Mouse (Mus musculus) olfactory bulb, adult 2 months (tissue): ENCODE results near the gene Art3. TPM values are rescaled to one million over a fixed set of nuclear protein-coding genes. Genes with fewer than 3 reads are reported as not detected.

Experiments used
- H3K27ac ChIP-seq: fragments of 200-500 bp; 2 replicates; pipeline ENCODE4 v1.5.1; 2012; ENCODE audit warnings: low read depth, low read length; ENCODE audit not compliant: insufficient read depth
- H3K4me1 ChIP-seq: fragments of 200-500 bp; 2 replicates; pipeline ENCODE4 v1.6.1; 2012; ENCODE audit warnings: low read length; ENCODE audit not compliant: control insufficient read depth, insufficient read depth
- H3K4me3 ChIP-seq: fragments of 200-500 bp; 2 replicates; pipeline ENCODE4 v1.5.1; 2012; ENCODE audit warnings: mild to moderate bottlenecking, low read depth, low read length, moderate library complexity; ENCODE audit not compliant: insufficient read depth
- CTCF ChIP-seq: fragments of 200-500 bp; IDR thresholded peaks from 2 replicates; pipeline ENCODE4 v1.5.1; 2012; ENCODE audit warnings: low read depth, mild to moderate bottlenecking, low read length, moderate library complexity; ENCODE audit not compliant: insufficient read depth
- POLR2A ChIP-seq: fragments of 200-500 bp; IDR thresholded peaks from 2 replicates; pipeline ENCODE4 v1.6.1; 2012; ENCODE audit warnings: mild to moderate bottlenecking, low read depth, low read length, moderate library complexity; ENCODE audit not compliant: insufficient read depth
- WGBS: fragments of 180-500 bp; shearing (Covaris S2); methylation state at CpG from one replicate; pipeline ENCODE4 v1.1.7; 2018; 5-methylcytosine and 5-hydroxymethylcytosine counted together
- polyA plus RNA-seq: library from polyadenylated mRNA; stranded (reverse); fragments of >200 nt; gene quantifications from 2 replicates; pipeline ENCODE4 v1.2.4, GENCODE M21; 2012; ENCODE audit warnings: low replicate concordance; ENCODE audit not compliant: missing spikeins, insufficient read depth, insufficient read length

Gene Art3
- not detected in 2 replicates for polyA plus RNA-seq

DNA sequence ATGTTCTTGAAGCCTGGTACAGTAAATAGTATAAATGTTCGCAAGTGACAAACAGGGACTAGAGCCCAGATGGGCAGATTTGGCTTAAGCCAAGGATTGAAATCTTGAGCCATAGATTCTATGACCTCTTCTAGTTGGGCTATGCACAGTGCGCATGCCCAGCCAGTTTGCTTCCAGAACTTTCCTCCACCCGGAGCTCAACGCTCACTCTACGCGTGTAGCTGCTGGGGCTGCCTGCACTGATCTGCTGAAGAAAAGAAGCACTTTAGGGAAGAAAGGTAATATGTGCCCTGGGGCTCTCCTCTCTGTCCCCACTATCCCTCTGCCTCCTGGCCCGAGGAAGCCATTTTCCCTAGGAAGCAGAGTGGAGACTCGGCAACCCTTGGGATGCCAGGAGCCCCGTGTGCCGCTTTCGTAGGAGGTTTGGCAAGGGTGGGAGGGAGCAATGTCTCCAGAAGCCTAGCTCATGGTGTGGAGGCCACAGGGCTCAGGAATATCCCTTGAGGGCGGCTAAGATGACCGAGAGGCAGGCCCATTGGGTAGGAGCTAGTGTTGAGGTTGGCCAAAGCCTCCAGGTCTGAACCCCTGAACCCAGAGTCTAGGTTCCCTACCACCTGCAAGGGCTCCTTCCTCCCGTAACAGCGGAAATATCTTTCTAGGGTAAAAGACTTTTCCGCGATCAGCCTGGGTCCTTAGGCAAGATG lies at the start of gene Art3:
Art3 (plus strand) TSS at position 193 of the 704 bp plus-strand sequence.
- WGBS = 95% methylated on average over 17 of the region's 17 CpGs
- TF ChIP-seq POLR2A (no peak), CTCF (no peak)
- no peak within 1 kb of the TSS for H3K27ac ChIP-seq
- no peak within 1 kb of the TSS for H3K4me3 ChIP-seq
- no peaks in the 10 kb centered on the region for H3K4me1 ChIP-seq

DNA sequence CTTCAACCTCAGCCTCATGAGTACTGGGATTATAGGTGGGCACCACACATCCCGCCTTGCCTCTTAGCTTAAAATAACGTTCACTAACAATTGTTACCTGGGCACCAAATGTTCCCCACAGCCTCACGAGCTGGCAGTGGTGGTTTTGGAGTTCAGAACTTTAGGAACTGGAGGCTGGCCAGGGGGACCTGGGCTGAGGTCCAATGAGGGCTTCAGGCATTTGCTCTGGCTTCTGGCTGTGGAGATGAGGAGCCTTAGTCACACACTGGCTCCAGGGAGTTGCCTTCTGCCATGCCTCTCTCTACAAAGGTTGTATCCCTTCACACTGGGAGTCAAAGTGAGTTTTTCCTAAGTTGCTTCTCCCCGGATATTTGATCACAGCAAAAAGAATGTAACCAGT lies 49.1 kb upstream of the Art3 start:
- no peak overlapping the region for H3K27ac ChIP-seq
- H3K4me1 ChIP-seq = peaks cover 5% of the 10 kb centered on the region; the same call in 1 of the 2 replicates
- 56% methylated on average over 4 of the region's 4 CpGs for WGBS
- H3K4me3 ChIP-seq = no peak overlapping the region
- TF ChIP-seq POLR2A = no peak

- no peak for TF ChIP-seq CTCF
- no peak for TF ChIP-seq POLR2A
- H3K4me1 ChIP-seq = 0 out of 2 replicates have a peak, but pooled peaks cover under 1% of the 10 kb centered on the region
- H3K27ac ChIP-seq = no peak overlapping the region
- no peak overlapping the region for H3K4me3 ChIP-seq
- WGBS = 82% methylated on average over 3 of the region's 3 CpGs
Observed at GRCm38 (mm10) chr5:92283107-92283506, 48.5 kb upstream of the Art3 start.

DNA sequence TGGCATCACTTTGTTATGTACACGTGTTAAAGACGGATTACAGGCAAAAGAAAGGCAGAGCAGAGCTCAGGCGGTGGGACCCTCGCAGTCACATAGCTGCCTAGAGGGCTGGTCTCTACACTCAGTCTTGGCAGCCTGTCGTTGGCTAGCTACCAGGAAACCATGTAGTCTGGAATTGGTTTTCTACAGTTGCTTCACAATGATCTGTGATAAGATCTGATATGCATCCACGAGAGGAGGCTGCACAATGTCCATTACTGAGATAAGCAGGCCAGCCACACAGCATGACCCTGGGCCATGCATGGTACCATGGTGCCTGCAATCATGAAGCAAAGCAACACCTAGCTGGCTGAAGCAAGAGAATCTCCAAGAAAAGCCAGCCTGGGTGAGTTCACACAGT lies 43.8 kb upstream of the Art3 start:
- H3K4me1 ChIP-seq = no peaks in the 10 kb centered on the region
- TF ChIP-seq POLR2A = no peak
- TF ChIP-seq CTCF = no peak
- WGBS = 88% methylated on average over 6 of the region's 6 CpGs
- H3K27ac ChIP-seq = no peak overlapping the region
- no peak overlapping the region for H3K4me3 ChIP-seq

GRCm38 (mm10) chr5:92291652-92292414 lies 39.8 kb upstream of the Art3 start:
- Histone ChIP-seq H3K4me3 (no peak overlapping the region), H3K27ac (no peak overlapping the region), H3K4me1 (no peaks in the 10 kb centered on the region)
- WGBS = 96% methylated on average over 6 of the region's 6 CpGs
- TF ChIP-seq CTCF (no peak), POLR2A (no peak)

DNA sequence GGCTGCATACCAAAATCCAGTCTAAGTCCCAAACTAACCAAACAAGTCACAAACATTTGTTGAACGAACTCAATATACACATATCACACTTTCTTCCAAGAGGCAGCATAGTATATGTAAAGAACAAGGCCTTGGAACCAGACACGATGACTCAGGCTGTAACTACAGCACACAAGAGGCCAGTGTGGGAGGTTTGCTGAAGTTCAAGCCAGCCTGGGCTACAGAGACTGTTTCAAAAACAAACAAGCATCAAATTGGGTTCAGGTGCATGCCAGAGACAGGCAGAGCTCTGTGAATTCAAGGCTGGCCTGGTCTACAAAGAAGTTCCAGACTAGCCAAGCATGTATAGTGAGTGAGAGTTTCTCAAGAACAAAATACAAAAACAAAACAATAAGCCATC lies 37.1 kb upstream of the Art3 start:
- no peak overlapping the region for H3K4me3 ChIP-seq
- no peak for TF ChIP-seq CTCF
- no peak for TF ChIP-seq POLR2A
- H3K27ac ChIP-seq = no peak overlapping the region
- 79% methylated on average over 2 of the region's 2 CpGs for WGBS
- no peaks in the 10 kb centered on the region for H3K4me1 ChIP-seq

DNA sequence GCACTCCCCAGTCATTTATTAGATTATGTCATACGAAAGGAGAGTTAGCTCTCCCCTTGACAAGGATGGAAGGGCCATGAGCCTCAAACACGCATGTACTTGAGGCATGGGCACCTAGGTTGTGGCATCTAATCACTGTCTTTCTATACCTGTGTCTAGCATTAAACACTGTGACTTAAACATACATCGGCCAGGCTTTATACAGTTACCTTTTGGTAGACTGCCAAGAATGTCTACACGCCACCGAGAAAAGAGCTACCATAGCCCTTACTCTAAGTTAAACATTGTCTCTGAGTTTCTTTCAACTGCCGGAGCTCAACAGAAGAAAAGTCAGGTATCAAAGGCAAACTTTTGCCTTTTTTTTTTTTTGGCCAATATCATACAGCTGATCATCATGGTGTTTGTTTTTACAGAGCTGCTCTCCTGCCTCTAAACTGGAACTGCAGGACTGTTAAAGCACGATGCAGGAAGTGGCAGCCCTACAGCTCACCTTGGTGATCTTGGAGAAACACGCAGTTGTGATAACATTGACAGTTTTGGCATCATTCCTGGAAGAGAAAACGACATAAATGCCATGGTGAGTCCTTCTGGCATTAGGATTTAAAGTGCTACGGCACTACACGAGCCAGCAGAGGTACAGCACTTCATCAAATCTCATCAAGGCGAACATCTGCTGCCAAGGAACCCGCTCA lies 29.3 kb upstream of the Art3 start:
- Histone ChIP-seq H3K4me1 (no peaks in the 10 kb centered on the region), H3K4me3 (no peak overlapping the region), H3K27ac (no peak overlapping the region)
- 84% methylated on average over 13 of the region's 13 CpGs for WGBS
- TF ChIP-seq POLR2A (no peak), CTCF (no peak)

GRCm38 (mm10) chr5:92304291-92304690 lies 27.3 kb upstream of the Art3 start:
- TF ChIP-seq CTCF (no peak), POLR2A (no peak)
- H3K4me3 ChIP-seq = no peak overlapping the region
- no peak overlapping the region for H3K27ac ChIP-seq
- H3K4me1 ChIP-seq = no peaks in the 10 kb centered on the region
- WGBS = 90% methylated on average over 3 of the region's 3 CpGs
